Mouse (Mus musculus): Measurements from ENCODE around the gene Heca.
"Not testable (repeated sequence)": the region's sequence is repeated elsewhere in the genome, so short reads cannot be mapped to it uniquely, and the experiment has no call there.

Heca gene

GRCm38 (mm10) chr10:17947960-17948730, at the start of gene Heca:
TSS of gene Heca (minus strand) at chr10:17948067.
- peak; percentile 73 to 81 for DNase-seq (ENCODE audit: low spot score in 2 of 2)

- no peak for DNase-seq (ENCODE audit: low spot score in 2 of 2)
Measured at GRCm38 (mm10) chr10:17990576-17990975, 42.7 kb upstream of the Heca start.

- DNase-seq (ENCODE audit: low spot score in 2 of 2), result no peak
Measured at GRCm38 (mm10) chr10:17989136-17989535, 41.3 kb upstream of the Heca start.

- DNase-seq (ENCODE audit: low spot score in 2 of 2), result no peak
Measured at GRCm38 (mm10) chr10:17987823-17988423, 40.1 kb upstream of the Heca start.

GRCm38 (mm10) chr10:17983313-17983712, 35.4 kb upstream of the Heca start:
- DNase-seq (ENCODE audit: low spot score in 2 of 2), result no peak

- no peak for DNase-seq (ENCODE audit: low spot score in 2 of 2)
Measured at GRCm38 (mm10) chr10:17966090-17966489, 18.2 kb upstream of the Heca start.

GRCm38 (mm10) chr10:17950761-17951160, 2.9 kb upstream of the Heca start:
- peak in 1 of 2 experiments; percentile 6 for DNase-seq (ENCODE audit: low spot score in 2 of 2)

- peak; percentile 14 to 44 for DNase-seq (ENCODE audit: low spot score in 2 of 2)
Measured at GRCm38 (mm10) chr10:17947175-17947906, 526 bp downstream of the Heca start.

- not testable (repeated sequence) for DNase-seq (ENCODE audit: low spot score in 2 of 2)
Measured at GRCm38 (mm10) chr10:17946799-17947174, 1.1 kb downstream of the Heca start.

- DNase-seq (ENCODE audit: low spot score in 2 of 2), result no peak
Measured at GRCm38 (mm10) chr10:17946046-17946445, 1.8 kb downstream of the Heca start.

GRCm38 (mm10) chr10:17933622-17934021, 14.2 kb downstream of the Heca start:
- no peak for DNase-seq (ENCODE audit: low spot score in 2 of 2)

- no peak for DNase-seq (ENCODE audit: low spot score in 2 of 2)
Measured at GRCm38 (mm10) chr10:17932131-17932530, 15.7 kb downstream of the Heca start.

GRCm38 (mm10) chr10:17931157-17931556, 16.7 kb downstream of the Heca start:
- no peak for DNase-seq (ENCODE audit: low spot score in 2 of 2)

- DNase-seq (ENCODE audit: low spot score in 2 of 2), result no peak
Measured at GRCm38 (mm10) chr10:17930445-17931083, 17.3 kb downstream of the Heca start.

- DNase-seq (ENCODE audit: low spot score in 2 of 2), result no peak
Measured at GRCm38 (mm10) chr10:17925200-17925599, 22.7 kb downstream of the Heca start.

- no peak for DNase-seq (ENCODE audit: low spot score in 2 of 2)
Measured at GRCm38 (mm10) chr10:17924166-17924565, 23.7 kb downstream of the Heca start.

- no peak for DNase-seq (ENCODE audit: low spot score in 2 of 2)
Measured at GRCm38 (mm10) chr10:17921381-17921780, 26.5 kb downstream of the Heca start.

- no peak for DNase-seq (ENCODE audit: low spot score in 2 of 2)
Measured at GRCm38 (mm10) chr10:17919971-17920370, 27.9 kb downstream of the Heca start.

- DNase-seq (ENCODE audit: low spot score in 2 of 2), result no peak
Measured at GRCm38 (mm10) chr10:17919032-17919431, 28.8 kb downstream of the Heca start.

GRCm38 (mm10) chr10:17908731-17909130, 39.1 kb downstream of the Heca start:
- no peak for DNase-seq (ENCODE audit: low spot score in 2 of 2)

GRCm38 (mm10) chr10:17906405-17906804, 41.5 kb downstream of the Heca start:
- DNase-seq (ENCODE audit: low spot score in 2 of 2), result not testable (repeated sequence)

- DNase-seq (ENCODE audit: low spot score in 2 of 2), result no peak
Measured at GRCm38 (mm10) chr10:17903449-17903848, 44.4 kb downstream of the Heca start.

Data from frontal cortex, postnatal 14 days (tissue).